Mouse (Mus musculus) inflammation-experienced regulatory T-cells, adult 6 months (primary cell): ENCODE data around the gene Apob. TPM values are rescaled to one million over a fixed set of nuclear protein-coding genes. Genes with fewer than 3 reads are reported as not detected.
"Not testable (repeated sequence)": the region's sequence is repeated elsewhere in the genome, so short reads cannot be mapped to it uniquely, and the experiment has no call there.

Experiments
- ATAC-seq: one replicate; pipeline ENCODE4 v1.8.0; 2017
- polyA plus RNA-seq, 3 experiments: library from polyadenylated mRNA; unstranded; fragments of 100-300 nt; shearing (Covaris generic); gene quantifications; one replicate each; pipeline ENCODE4 v1.2.1; 2017

Gene Apob
- under 1 TPM in 1 of 3 experiments, not detected in 2; 0.05 TPM for polyA plus RNA-seq

GRCm38 (mm10) chr12:7977466-7978189 lies at the start of gene Apob:
Apob (plus strand) TSS chr12:7977648.
- no peak for ATAC-seq

- ATAC-seq, result no peak
Measured at GRCm38 (mm10) chr12:7932405-7932920, 45.0 kb upstream of the Apob start.

GRCm38 (mm10) chr12:7950098-7950745 lies 27.2 kb upstream of the Apob start:
- ATAC-seq, result no peak

GRCm38 (mm10) chr12:7958851-7959250 lies 18.6 kb upstream of the Apob start:
- ATAC-seq, result no peak

- no peak for ATAC-seq
Measured at GRCm38 (mm10) chr12:7959310-7959918, 18.0 kb upstream of the Apob start.

GRCm38 (mm10) chr12:7962314-7962927 lies 15.0 kb upstream of the Apob start:
- no peak for ATAC-seq

GRCm38 (mm10) chr12:7967221-7967620 lies 10.2 kb upstream of the Apob start:
- no peak for ATAC-seq

GRCm38 (mm10) chr12:7970301-7970700 lies 7.1 kb upstream of the Apob start:
- no peak for ATAC-seq

- no peak for ATAC-seq
Measured at GRCm38 (mm10) chr12:7970817-7971216, 6.6 kb upstream of the Apob start.

- no peak for ATAC-seq
Measured at GRCm38 (mm10) chr12:7971736-7972135, 5.7 kb upstream of the Apob start.

GRCm38 (mm10) chr12:7973773-7974322 lies 3.6 kb upstream of the Apob start:
- no peak for ATAC-seq

- no peak for ATAC-seq
Measured at GRCm38 (mm10) chr12:7978190-7978884, 889 bp downstream of the Apob start.

- ATAC-seq, result no peak
Measured at GRCm38 (mm10) chr12:7984411-7984810, 7.0 kb downstream of the Apob start.

GRCm38 (mm10) chr12:7990804-7991203 lies 13.4 kb downstream of the Apob start:
- ATAC-seq, result no peak

- no peak for ATAC-seq
Measured at GRCm38 (mm10) chr12:7991570-7991969, 14.1 kb downstream of the Apob start.

- no peak for ATAC-seq
Measured at GRCm38 (mm10) chr12:8020931-8021330, 43.5 kb downstream of the Apob start.

GRCm38 (mm10) chr12:8029520-8029919 lies 52.1 kb downstream of the Apob start:
- ATAC-seq, result no peak

GRCm38 (mm10) chr12:8030057-8030456 lies 52.6 kb downstream of the Apob start:
- no peak for ATAC-seq

GRCm38 (mm10) chr12:8031169-8031568 lies 53.7 kb downstream of the Apob start:
- ATAC-seq, result not testable (repeated sequence)

- ATAC-seq, result no peak
Measured at GRCm38 (mm10) chr12:8031595-8032358, 54.3 kb downstream of the Apob start.

- no peak for ATAC-seq
Measured at GRCm38 (mm10) chr12:8032359-8032755, 54.9 kb downstream of the Apob start.
